Mouse (Mus musculus): ENCODE measurements around the gene Mpped2.

DNA sequence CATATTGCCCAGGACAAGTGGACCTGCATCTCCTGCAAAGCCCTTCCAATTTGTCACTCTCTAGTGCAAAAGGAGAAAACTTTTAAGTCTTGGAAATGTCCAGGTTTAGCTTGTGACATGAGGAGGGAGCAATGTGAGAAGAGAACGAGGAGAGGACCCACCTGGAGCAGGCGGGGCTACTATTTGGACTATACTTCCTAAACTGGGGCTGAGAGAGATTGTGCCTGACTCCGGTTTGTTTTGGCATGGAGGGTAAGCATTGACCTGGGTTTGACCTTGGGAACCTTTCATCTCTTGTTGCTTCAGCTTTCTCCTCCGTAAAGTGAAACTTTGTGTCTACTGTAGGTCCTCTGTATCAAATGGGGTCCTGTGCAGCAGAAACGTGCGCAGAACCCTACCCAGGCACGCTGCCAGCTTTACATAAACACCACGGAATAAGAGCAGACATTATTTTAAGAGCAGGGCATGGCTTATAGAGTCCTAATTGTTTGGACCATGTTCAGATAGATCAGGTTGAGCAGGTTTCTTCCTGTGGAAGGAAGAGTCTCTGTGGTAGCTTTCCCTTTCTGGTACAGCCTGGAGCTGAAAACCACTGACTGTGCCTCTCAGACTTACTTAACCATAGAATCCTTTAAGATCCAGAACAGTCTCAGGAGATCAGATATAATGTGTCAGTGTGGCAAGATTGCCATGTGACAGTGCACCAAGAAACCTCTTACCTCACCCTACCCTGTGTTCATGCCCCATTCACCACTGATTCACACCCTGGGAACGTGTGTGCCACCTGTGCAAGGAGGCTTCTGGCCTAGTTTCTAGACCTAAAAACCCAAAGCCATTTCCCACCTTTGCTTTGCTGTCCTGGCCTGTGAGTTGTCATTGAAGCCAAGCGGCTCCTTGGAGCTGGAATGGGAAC is 152.0 kb downstream of the Mpped2 start:
- TF ChIP-seq MAFK (IDR thresholded peaks at IDR 0.05; ENCODE audit: insufficient replicate concordance, low read length) (no peak), CTCF (conservative IDR thresholded peaks at IDR 0.05 in 1 of 2, IDR thresholded peaks at IDR 0.05 in 1 of 2; ENCODE audit: low read depth in 2 of 2, low read length in 2 of 2) (no peak)

Data from CH12.LX (cell line).